28 mouse cellular contexts compared by ENCODE assay signal in genomic region chr19:4151898-4152297, GRCm38 (mm10). TPM values are rescaled to one million over a fixed set of nuclear protein-coding genes. Genes with fewer than 3 reads are reported as not detected.
DNase-seq lines count a peak whose midpoint lies in the region; ATAC-seq and TF ChIP-seq lines count a peak whose summit lies in the region.
"Had no signal": no experiment of that assay in that cellular context is flagged by ENCODE, and none has a peak within 500 bp of the region (broad histone marks: within the 10 kb centered on the region; RNA-seq: fewer than 3 reads in every experiment).

No protein-coding gene starts in this region.

- H3K27me3 ChIP-seq in heart, embryonic 10.5 days (ENCODE audit: insufficient read depth, poor library complexity, severe bottlenecking): no peaks in the 10 kb centered on the region
- H3K27me3 ChIP-seq in heart, embryonic 11.5 days (ENCODE audit: control insufficient read depth, insufficient read depth, low read length): no peaks in the 10 kb centered on the region
- H3K27me3 ChIP-seq in CH12.LX (replicated peaks): no peaks in the 10 kb centered on the region
- H3K27me3 ChIP-seq: embryonic facial prominence, embryonic 15.5 days; heart, embryonic 15.5 days; intestine, embryonic 15.5 days had no signal

- WGBS in heart, embryonic 10.5 days: 89% methylated on average over 5 of the region's 5 CpGs
- 85% methylated on average over 5 of the region's 5 CpGs for WGBS in heart, embryonic 11.5 days (ENCODE audit: insufficient replicate concordance)

- no peak overlapping the region for H3K9ac ChIP-seq in heart, embryonic 11.5 days (ENCODE audit: low read depth, low read length)
- H3K9ac ChIP-seq in CH12.LX (ENCODE audit: insufficient read depth, low read depth): no peak overlapping the region
- H3K9ac ChIP-seq: embryonic facial prominence, embryonic 15.5 days; heart, embryonic 15.5 days; hindbrain, embryonic 14.5 days; intestine, embryonic 15.5 days had no signal

- H3K9me3 ChIP-seq in heart, embryonic 10.5 days: no peaks in the 10 kb centered on the region
- no peaks in the 10 kb centered on the region for H3K9me3 ChIP-seq in heart, embryonic 11.5 days (replicated peaks; ENCODE audit: control insufficient read depth, low read length)
- H3K9me3 ChIP-seq in CH12.LX (replicated peaks; ENCODE audit: low read length): no peaks in the 10 kb centered on the region
- H3K9me3 ChIP-seq: embryonic facial prominence, embryonic 15.5 days; forebrain, embryonic 10.5 days; G1E; heart, embryonic 15.5 days; hindbrain, embryonic 10.5 days; intestine, embryonic 15.5 days had no signal

- dilution Hi-C loops in CH12.LX (cut with MboI; ENCODE audit: extremely low pct_ligation_motif_present, extremely low pct_unique_long_range_greater_than_20kb, low sequenced_read_pairs): no loop called here

- H3K4me3 ChIP-seq in heart, embryonic 10.5 days: no peak overlapping the region
- no peak overlapping the region for H3K4me3 ChIP-seq in heart, embryonic 11.5 days (ENCODE audit: low read depth, low read length)
- no peak overlapping the region for H3K4me3 ChIP-seq in CH12.LX (replicated peaks in 1 of 3; ENCODE audit: low read depth in 2 of 3, low read length in 2 of 3, poor library complexity in 1 of 3)
- H3K4me3 ChIP-seq: embryonic facial prominence, embryonic 15.5 days; erythroblast, embryonic 14.5 days; forebrain, embryonic 10.5 days; gastrocnemius, adult 2 months; heart, embryonic 15.5 days; hindbrain, embryonic 10.5 days; intestine, embryonic 15.5 days had no signal

- DNase-seq in adrenal gland, adult 2 months: peak; percentile 64
- no peak for DNase-seq in adrenal gland, adult 18-20 months (ENCODE audit: low spot score in 2 of 2)
- no peak for DNase-seq in heart, embryonic 10.5 days (ENCODE audit: low spot score)
- no peak for DNase-seq in CH12.LX (ENCODE audit: extremely low read depth)
- peak; percentile 23 for DNase-seq in R1 (ENCODE audit: low read depth, low spot score)
- DNase-seq: cerebellum, adult 18-20 months; cerebellum, postnatal 14 days; embryo, embryonic 11 days; gastrocnemius, adult 2 months; gastrocnemius, postnatal 25 days; heart, postnatal 14 days; kidney, adult 18-20 months had no signal

- H3K36me3 ChIP-seq in heart, embryonic 10.5 days: peaks cover 56% of the 10 kb centered on the region
- H3K36me3 ChIP-seq in heart, embryonic 11.5 days (ENCODE audit: control insufficient read depth, insufficient read depth, low read length): peaks cover 17% of the 10 kb centered on the region; the same call in 1 of the 2 replicates
- H3K36me3 ChIP-seq in CH12.LX (replicated peaks in 1 of 2; ENCODE audit: control insufficient read depth in 1 of 2, insufficient read depth in 1 of 2, low read length in 1 of 2): peaks cover 39 to 59% of the 10 kb centered on the region in 2 experiments

- H3K4me1 ChIP-seq in heart, embryonic 10.5 days: peaks cover 70% of the 10 kb centered on the region
- peaks cover 7% of the 10 kb centered on the region for H3K4me1 ChIP-seq in heart, embryonic 11.5 days (ENCODE audit: control insufficient read depth, insufficient read depth, low read length)
- peaks cover 42 to 69% of the 10 kb centered on the region in 2 experiments for H3K4me1 ChIP-seq in CH12.LX (ENCODE audit: control insufficient read depth in 1 of 2, insufficient read depth in 2 of 2)

- TF ChIP-seq CTCF in CH12.LX (conservative IDR thresholded peaks at IDR 0.05 in 1 of 2, IDR thresholded peaks at IDR 0.05 in 1 of 2; ENCODE audit: low read depth in 2 of 2, low read length in 2 of 2): no peak

- H3K79me2 ChIP-seq in CH12.LX (replicated peaks; ENCODE audit: control insufficient read depth, extremely low read depth, insufficient read depth, poor library complexity, severe bottlenecking): peaks cover 35% of the 10 kb centered on the region

- TF ChIP-seq POLR2A in CH12.LX (IDR thresholded peaks at IDR 0.05; ENCODE audit: low read depth, low read length): no peak; the same call in 1 of the 2 replicates

- no peak for ATAC-seq in heart, embryonic 11.5 days (replicated peaks; ENCODE audit: insufficient number of reproducible peaks, low FRiP score, low TSS enrichment)
- no peak for ATAC-seq in activated CD4-positive, CD25-positive, alpha-beta regulatory T cell, adult 4 months
- ATAC-seq: forebrain, embryonic 14.5 days; intestine, embryonic 15.5 days had no signal

- no peak for TF ChIP-seq EP300 in CH12.LX (IDR thresholded peaks at IDR 0.05; ENCODE audit: low read length)

- no peak overlapping the region for H3K4me2 ChIP-seq in heart, embryonic 11.5 days
- H3K4me2 ChIP-seq in CH12.LX (ENCODE audit: insufficient read depth, low read depth, poor library complexity, severe bottlenecking): no peak overlapping the region
- H3K4me2 ChIP-seq: embryonic facial prominence, embryonic 15.5 days; heart, embryonic 15.5 days; hindbrain, embryonic 14.5 days; intestine, embryonic 15.5 days had no signal

- in situ Hi-C loops in CH12.LX (cut with MboI; ENCODE audit: low pct_ligation_motif_present, low pct_unique_long_range_greater_than_20kb, low sequenced_read_pairs): no loop called here

- H3K27ac ChIP-seq in heart, embryonic 10.5 days: peak overlapping the region; percentile 42
- H3K27ac ChIP-seq in heart, embryonic 11.5 days (ENCODE audit: low read depth, low read length): no peak overlapping the region
- peak overlapping the region; percentile 5; the same call in 1 of the 2 replicates for H3K27ac ChIP-seq in CH12.LX (ENCODE audit: insufficient read depth, low read depth)
- H3K27ac ChIP-seq: embryonic facial prominence, embryonic 15.5 days; forebrain, embryonic 10.5 days; gastrocnemius, adult 2 months; heart, embryonic 15.5 days; hindbrain, embryonic 10.5 days; hindbrain, embryonic 14.5 days; intestine, embryonic 15.5 days had no signal

- TF ChIP-seq RAD21 in CH12.LX (IDR thresholded peaks at IDR 0.05; ENCODE audit: low read depth, low read length): no peak

TF ChIP-seq in CH12.LX, 34 proteins besides CTCF, POLR2A, EP300 and RAD21 (continues in another document):
- no peak for TF ChIP-seq USF2 (conservative IDR thresholded peaks at IDR 0.05; ENCODE audit: low read depth, low read length)
- TF ChIP-seq NELFE (IDR thresholded peaks at IDR 0.05; ENCODE audit: low read depth, low read length): no peak
- no peak for TF ChIP-seq ZKSCAN1 (IDR thresholded peaks at IDR 0.05; ENCODE audit: borderline replicate concordance, low read depth, low read length)

RNA-seq across cellular contexts. Expression of gene Ptprcap, which starts 1.5 kb away (rescaled TPM):
- 1 to 10 TPM; 2.5 to 5.7 TPM for total RNA-seq in adrenal gland, adult 2 months (2021)
- 54.9 and 57.6 TPM in 2 replicates for polyA plus RNA-seq in adrenal gland, adult 2 months (2012; rRNA removed)
- total RNA-seq in adrenal gland, adult 18-20 months (2021): 1 to 10 TPM; 3.2 to 3.3 TPM
- 1.8 and 4.4 TPM in 2 replicates for polyA plus RNA-seq in heart, embryonic 10.5 days (2016; fragmentation: Nextera tagmentation; extraction: Ambion mirVana)
- 1.3 and 1.7 TPM in 2 replicates for polyA plus RNA-seq in heart, embryonic 11.5 days (2014; fragmentation: Nextera tagmentation; extraction: Ambion mirVana)
- 438 and 452 TPM in 2 replicates for total RNA-seq in CH12.LX (2012; rRNA removed)
- total RNA-seq in CH12.LX (2014; rRNA removed): 380 and 447 TPM in 2 replicates
- polyA plus RNA-seq in CH12.LX (2012; ENCODE audit: insufficient read length, low read depth): 296 and 343 TPM in 2 replicates
- 1,000 to 10,000 TPM; 1,013 to 1,027 TPM for polyA plus RNA-seq in activated CD4-positive, CD25-positive, alpha-beta regulatory T cell, adult 4 months (2017; shearing (Covaris generic))
- polyA plus RNA-seq: forebrain, embryonic 10.5 days had no signal

RNA-seq across cellular contexts. Expression of gene Coro1b, which starts 3.5 kb away (rescaled TPM):
- total RNA-seq in adrenal gland, adult 2 months (2021): 100 to 1,000 TPM; 154 to 202 TPM
- polyA plus RNA-seq in adrenal gland, adult 2 months (2012; rRNA removed): 199 and 225 TPM in 2 replicates
- total RNA-seq in adrenal gland, adult 18-20 months (2021): 100 to 1,000 TPM; 145 to 150 TPM
- 135 and 146 TPM in 2 replicates for polyA plus RNA-seq in heart, embryonic 10.5 days (2016; fragmentation: Nextera tagmentation; extraction: Ambion mirVana)
- 109 and 113 TPM in 2 replicates for polyA plus RNA-seq in heart, embryonic 11.5 days (2014; fragmentation: Nextera tagmentation; extraction: Ambion mirVana)
- total RNA-seq in CH12.LX (2012; rRNA removed) (172 and 194 TPM in 2 replicates), CH12.LX (2014; rRNA removed) (154 and 179 TPM in 2 replicates)
- 265 and 293 TPM in 2 replicates for polyA plus RNA-seq in CH12.LX (2012; ENCODE audit: insufficient read length, low read depth)
- 100 to 1,000 TPM; 212 to 255 TPM for polyA plus RNA-seq in activated CD4-positive, CD25-positive, alpha-beta regulatory T cell, adult 4 months (2017; shearing (Covaris generic))

RNA-seq across cellular contexts. Expression of gene Cabp4, which starts 8.1 kb away (rescaled TPM):
- total RNA-seq in adrenal gland, adult 2 months (2021): under 1 TPM; 0.29 to 0.69 TPM
- 0.12 and 0.26 TPM in 2 replicates for polyA plus RNA-seq in adrenal gland, adult 2 months (2012; rRNA removed)
- under 1 TPM; 0.16 to 0.60 TPM for total RNA-seq in adrenal gland, adult 18-20 months (2021)
- not detected in 2 replicates for polyA plus RNA-seq in heart, embryonic 10.5 days (2016; fragmentation: Nextera tagmentation; extraction: Ambion mirVana)
- polyA plus RNA-seq in heart, embryonic 11.5 days (2014; fragmentation: Nextera tagmentation; extraction: Ambion mirVana): not detected in 2 replicates
- 2.8 and 3.3 TPM in 2 replicates for total RNA-seq in CH12.LX (2012; rRNA removed)
- total RNA-seq in CH12.LX (2014; rRNA removed): 6.4 and 6.9 TPM in 2 replicates
- 11.8 and 14.7 TPM in 2 replicates for polyA plus RNA-seq in CH12.LX (2012; ENCODE audit: insufficient read length, low read depth)
- polyA plus RNA-seq in activated CD4-positive, CD25-positive, alpha-beta regulatory T cell, adult 4 months (2017; shearing (Covaris generic)): 1 to 10 TPM; 1.1 to 1.4 TPM
- total RNA-seq: common myeloid progenitor, adult 5-6 weeks; gastrocnemius, adult 2 months; gastrocnemius, postnatal 25 days; granulocyte monocyte progenitor cell, adult 5-6 weeks; heart, adult 8-10 months; heart, postnatal 14 days had no signal
- polyA plus RNA-seq: embryonic facial prominence, embryonic 11.5 days; forebrain, embryonic 10.5 days; heart, embryonic 15.5 days had no signal

RNA-seq across cellular contexts. Expression of gene Rps6kb2, which starts 11.3 kb away (rescaled TPM):
- total RNA-seq in adrenal gland, adult 2 months (2021): 10 to 100 TPM; 27.6 to 39.5 TPM
- 48.3 and 60.8 TPM in 2 replicates for polyA plus RNA-seq in adrenal gland, adult 2 months (2012; rRNA removed)
- total RNA-seq in adrenal gland, adult 18-20 months (2021): 10 to 100 TPM; 30.2 to 36.3 TPM
- polyA plus RNA-seq in heart, embryonic 10.5 days (2016; fragmentation: Nextera tagmentation; extraction: Ambion mirVana): 53.4 and 57.0 TPM in 2 replicates
- 34.3 and 38.1 TPM in 2 replicates for polyA plus RNA-seq in heart, embryonic 11.5 days (2014; fragmentation: Nextera tagmentation; extraction: Ambion mirVana)
- total RNA-seq in CH12.LX (2012; rRNA removed) (20.7 and 25.3 TPM in 2 replicates), CH12.LX (2014; rRNA removed) (9.7 and 12.0 TPM in 2 replicates)
- polyA plus RNA-seq in CH12.LX (2012; ENCODE audit: insufficient read length, low read depth): 26.6 and 27.2 TPM in 2 replicates
- polyA plus RNA-seq in activated CD4-positive, CD25-positive, alpha-beta regulatory T cell, adult 4 months (2017; shearing (Covaris generic)): 10 to 100 TPM; 21.9 to 25.0 TPM

RNA-seq across cellular contexts. Expression of gene Gpr152, which starts 12.3 kb away (rescaled TPM):
- total RNA-seq in adrenal gland, adult 2 months (2021): under 1 TPM; 0.09 to 0.17 TPM
- 0.10 and 0.18 TPM in 2 replicates for polyA plus RNA-seq in adrenal gland, adult 2 months (2012; rRNA removed)
- total RNA-seq in adrenal gland, adult 18-20 months (2021): not detected
- not detected in 2 replicates for polyA plus RNA-seq in heart, embryonic 10.5 days (2016; fragmentation: Nextera tagmentation; extraction: Ambion mirVana)
- not detected in 2 replicates for polyA plus RNA-seq in heart, embryonic 11.5 days (2014; fragmentation: Nextera tagmentation; extraction: Ambion mirVana)
- 0.17 and 0.25 TPM in 2 replicates for total RNA-seq in CH12.LX (2012; rRNA removed)
- 0.05 TPM in 1 of 2 replicates, not detected in the other for total RNA-seq in CH12.LX (2014; rRNA removed)
- 0.71 and 0.82 TPM in 2 replicates for polyA plus RNA-seq in CH12.LX (2012; ENCODE audit: insufficient read length, low read depth)
- polyA plus RNA-seq in activated CD4-positive, CD25-positive, alpha-beta regulatory T cell, adult 4 months (2017; shearing (Covaris generic)): not detected
- total RNA-seq: common myeloid progenitor, adult 5-6 weeks; gastrocnemius, adult 2 months; gastrocnemius, postnatal 25 days; granulocyte monocyte progenitor cell, adult 5-6 weeks; heart, adult 8-10 months; heart, postnatal 14 days had no signal
- polyA plus RNA-seq: C2C12; embryonic facial prominence, embryonic 11.5 days; embryonic facial prominence, embryonic 15.5 days; forebrain, embryonic 10.5 days; forebrain, embryonic 14.5 days; G1E; heart, embryonic 15.5 days; hindbrain, embryonic 10.5 days; hindbrain, embryonic 14.5 days; intestine, embryonic 15.5 days had no signal

Comparison
In these comparisons a context has a peak if more than half of its experiments do, and no peak if none do; other contexts are left out.
1. DNase-seq: peak in adrenal gland, adult 2 months (single experiment) and R1 (single experiment); none in adrenal gland, adult 18-20 months (0 of 2), heart, embryonic 10.5 days (single experiment) and CH12.LX (single experiment).
2. RNA of gene Ptprcap, which starts 1.5 kb away (polyA plus RNA-seq): 1,013 to 1,027 TPM in activated CD4-positive, CD25-positive, alpha-beta regulatory T cell, adult 4 months, 296 to 343 TPM in CH12.LX and 54.9 to 57.6 TPM in adrenal gland, adult 2 months; 1.8 to 4.4 TPM in heart, embryonic 10.5 days and 1.3 to 1.7 TPM in heart, embryonic 11.5 days; every median in the first group is over 10 times any median in the second.